Mouse (Mus musculus): ENCODE results near the gene Abhd14a. TPM values are rescaled to one million over a fixed set of nuclear protein-coding genes. Genes with fewer than 3 reads are reported as not detected.

The Abhd14a gene
- polyA plus RNA-seq, 1 experiment from 2014 or later: 20.8 TPM

GRCm38 (mm10) chr9:106429221-106430014 is 18.1 kb downstream of the Abhd14a start, which contains the start of gene Rpl29:
Gene Rpl29 (plus strand): TSS chr9:106429454.
- peak within 1 kb of the TSS; percentile 85 for H3K9ac ChIP-seq (ENCODE audit: low read depth, low read length)
- H3K27ac ChIP-seq (ENCODE audit: low read depth, low read length): peak within 1 kb of the TSS; percentile 89
- peaks cover 8% of the 10 kb centered on the region; the same call in 1 of the 2 replicates for H3K4me1 ChIP-seq (replicated peaks; ENCODE audit: control insufficient read depth, insufficient read depth, low read length)
- TF ChIP-seq CTCF (IDR thresholded peaks at IDR 0.05; ENCODE audit: low read depth): no peak
- H3K4me2 ChIP-seq (replicated peaks; ENCODE audit: low read depth): peak within 1 kb of the TSS; percentile 86
- H3K9me3 ChIP-seq (ENCODE audit: control insufficient read depth): no peaks in the 10 kb centered on the region
- H3K27me3 ChIP-seq (replicated peaks; ENCODE audit: control insufficient read depth, insufficient read depth, low read length): no peaks in the 10 kb centered on the region
- peaks cover 22% of the 10 kb centered on the region for H3K36me3 ChIP-seq (ENCODE audit: control insufficient read depth, insufficient read depth)
- peak within 1 kb of the TSS; percentile 80 for H3K4me3 ChIP-seq (ENCODE audit: low read depth, low read length)
- WGBS: under 1% methylated on average over 55 of the region's 55 CpGs
- peak; percentile 85 for ATAC-seq

GRCm38 (mm10) chr9:106428719-106429220 is 18.7 kb downstream of the Abhd14a start:
- Histone ChIP-seq H3K9me3 (ENCODE audit: control insufficient read depth) (no peaks in the 10 kb centered on the region), H3K4me2 (replicated peaks; ENCODE audit: low read depth) (peak overlapping the region; percentile 86), H3K4me3 (ENCODE audit: low read depth, low read length) (peak overlapping the region; percentile 80), H3K9ac (ENCODE audit: low read depth, low read length) (peak overlapping the region; percentile 85), H3K27ac (ENCODE audit: low read depth, low read length) (peak overlapping the region; percentile 89), H3K4me1 (replicated peaks; ENCODE audit: control insufficient read depth, insufficient read depth, low read length) (peaks cover 8% of the 10 kb centered on the region; the same call in 1 of the 2 replicates), H3K36me3 (ENCODE audit: control insufficient read depth, insufficient read depth) (peaks cover 22% of the 10 kb centered on the region), H3K27me3 (replicated peaks; ENCODE audit: control insufficient read depth, insufficient read depth, low read length) (no peaks in the 10 kb centered on the region)
- 14% methylated on average over 11 of the region's 11 CpGs for WGBS
- TF ChIP-seq CTCF (IDR thresholded peaks at IDR 0.05; ENCODE audit: low read depth): peak; percentile 31
- ATAC-seq: peak; percentile 25; the same call in 1 of the 2 replicates

DNA sequence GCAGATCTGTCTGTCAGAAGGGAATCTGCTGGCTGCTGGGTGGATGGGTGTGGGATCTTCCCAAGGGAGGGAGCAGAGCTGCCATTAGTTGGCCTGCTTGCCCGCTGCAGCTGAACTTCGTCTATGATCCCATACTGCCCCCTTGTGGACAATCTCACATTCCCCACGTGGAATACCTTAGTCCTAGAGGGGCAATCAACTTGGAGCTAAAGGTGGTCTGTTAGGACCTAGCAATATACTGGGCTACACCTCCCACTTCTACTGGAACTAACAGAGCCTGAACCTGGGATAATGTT is 25.7 kb downstream of the Abhd14a start:
- no peak overlapping the region for H3K27ac ChIP-seq (ENCODE audit: low read depth, low read length)
- WGBS: 1% methylated on average over 3 of the region's 3 CpGs
- peak overlapping the region; percentile 40 for H3K4me2 ChIP-seq (replicated peaks; ENCODE audit: low read depth)
- no peak overlapping the region for H3K4me3 ChIP-seq (ENCODE audit: low read depth, low read length)
- H3K27me3 ChIP-seq (replicated peaks; ENCODE audit: control insufficient read depth, insufficient read depth, low read length): peaks cover 7% of the 10 kb centered on the region; the same call in 1 of the 2 replicates
- peak; percentile 99 for TF ChIP-seq CTCF (IDR thresholded peaks at IDR 0.05; ENCODE audit: low read depth)
- H3K9me3 ChIP-seq (ENCODE audit: control insufficient read depth): no peaks in the 10 kb centered on the region
- no peaks in the 10 kb centered on the region for H3K36me3 ChIP-seq (ENCODE audit: control insufficient read depth, insufficient read depth)
- H3K4me1 ChIP-seq (replicated peaks; ENCODE audit: control insufficient read depth, insufficient read depth, low read length): no peaks in the 10 kb centered on the region
- H3K9ac ChIP-seq (ENCODE audit: low read depth, low read length): no peak overlapping the region
- peak; percentile 58 for ATAC-seq

DNA sequence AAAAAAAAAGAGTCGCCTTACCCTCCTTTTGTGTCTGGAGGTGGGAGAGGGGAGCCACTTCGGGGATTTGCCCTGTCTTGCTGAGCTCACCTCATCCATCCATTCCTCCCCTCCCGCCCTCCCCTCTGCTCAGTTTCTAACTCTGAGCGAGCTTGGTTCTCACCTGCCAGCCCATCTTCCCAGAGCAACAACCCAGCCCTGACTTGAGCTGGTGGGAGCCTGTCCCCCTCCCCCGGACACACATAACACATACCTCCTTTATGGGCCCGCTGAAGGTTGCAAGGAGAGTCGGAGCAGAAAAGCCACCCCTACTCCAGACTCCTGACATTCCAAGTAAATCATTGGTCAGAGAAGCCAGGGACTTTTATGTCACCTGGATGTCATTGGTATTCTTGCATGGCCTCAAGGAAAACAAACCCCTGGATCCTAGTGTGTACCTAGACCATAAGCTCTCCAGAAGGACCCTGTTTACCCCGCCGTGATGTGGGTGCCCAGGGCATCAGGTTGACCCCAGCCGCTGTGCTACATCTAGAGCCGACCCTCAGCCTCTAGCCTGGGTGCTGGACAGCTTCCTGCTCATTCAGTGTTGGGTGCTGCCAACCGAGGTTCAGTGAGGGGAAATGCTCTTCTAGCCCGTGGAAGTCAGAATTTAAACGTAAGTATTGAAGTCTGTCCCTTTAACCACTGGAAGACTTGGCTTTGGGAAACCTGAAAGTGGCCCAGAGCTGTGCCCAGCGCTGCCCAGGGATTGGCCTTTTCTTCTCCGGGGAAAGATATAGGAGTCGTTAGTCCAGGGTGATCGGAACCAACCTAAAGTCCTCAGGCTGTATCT is 26.2 kb downstream of the Abhd14a start:
- 19% methylated on average over 17 of the region's 18 CpGs for WGBS
- Histone ChIP-seq H3K36me3 (ENCODE audit: control insufficient read depth, insufficient read depth) (no peaks in the 10 kb centered on the region), H3K4me3 (ENCODE audit: low read depth, low read length) (no peak overlapping the region), H3K4me2 (replicated peaks; ENCODE audit: low read depth) (peak overlapping the region; percentile 40), H3K4me1 (replicated peaks; ENCODE audit: control insufficient read depth, insufficient read depth, low read length) (no peaks in the 10 kb centered on the region), H3K27ac (ENCODE audit: low read depth, low read length) (no peak overlapping the region), H3K9me3 (ENCODE audit: control insufficient read depth) (no peaks in the 10 kb centered on the region), H3K27me3 (replicated peaks; ENCODE audit: control insufficient read depth, insufficient read depth, low read length) (peaks cover 7% of the 10 kb centered on the region; the same call in 1 of the 2 replicates), H3K9ac (ENCODE audit: low read depth, low read length) (no peak overlapping the region)
- peak; percentile 5; the same call in 1 of the 2 replicates for ATAC-seq
- no peak for TF ChIP-seq CTCF (IDR thresholded peaks at IDR 0.05; ENCODE audit: low read depth)

DNA sequence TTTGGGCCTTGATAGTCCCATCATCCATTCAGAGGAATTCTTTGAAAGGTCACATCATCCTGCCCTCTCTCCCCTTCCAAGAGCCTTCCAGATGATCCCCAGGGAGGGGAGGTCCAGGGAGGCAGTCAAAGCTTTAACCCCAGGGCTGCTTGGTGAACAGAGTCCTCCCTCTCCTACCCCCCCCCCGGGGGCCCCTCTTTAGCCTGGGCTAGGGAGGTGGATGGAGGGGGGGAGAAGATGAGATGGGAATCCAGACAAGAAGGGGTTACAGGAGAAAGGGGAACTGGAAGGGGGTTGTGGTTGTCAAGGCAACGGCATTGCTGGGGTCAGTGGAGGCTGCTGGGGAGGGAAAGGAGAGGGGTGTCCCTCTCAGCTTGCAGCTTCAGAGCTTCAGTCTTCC is 26.9 kb downstream of the Abhd14a start:
- Histone ChIP-seq H3K4me2 (replicated peaks; ENCODE audit: low read depth) (no peak overlapping the region), H3K4me1 (replicated peaks; ENCODE audit: control insufficient read depth, insufficient read depth, low read length) (no peaks in the 10 kb centered on the region), H3K36me3 (ENCODE audit: control insufficient read depth, insufficient read depth) (no peaks in the 10 kb centered on the region), H3K9ac (ENCODE audit: low read depth, low read length) (no peak overlapping the region), H3K9me3 (ENCODE audit: control insufficient read depth) (no peaks in the 10 kb centered on the region), H3K4me3 (ENCODE audit: low read depth, low read length) (no peak overlapping the region), H3K27ac (ENCODE audit: low read depth, low read length) (no peak overlapping the region), H3K27me3 (replicated peaks; ENCODE audit: control insufficient read depth, insufficient read depth, low read length) (peaks cover 7% of the 10 kb centered on the region; the same call in 1 of the 2 replicates)
- ATAC-seq: no peak
- 10% methylated on average over 2 of the region's 2 CpGs for WGBS
- TF ChIP-seq CTCF (IDR thresholded peaks at IDR 0.05; ENCODE audit: low read depth): no peak

All from intestine, postnatal 0 days (tissue).